Mouse (Mus musculus) midbrain, embryonic 12.5 days (tissue): ENCODE measurements around the gene B3gnt3. TPM values are rescaled to one million over a fixed set of nuclear protein-coding genes. Genes with fewer than 3 reads are reported as not detected.
A peak's percentile ranks its signal among the peaks of the same experiment; 100 is the strongest.

Experiments used
- ATAC-seq: fragments of 200-750 bp; cut with Nextera tagmentation; 2 replicates; pipeline ENCODE4 v1.8.0; 2017; ENCODE audit warnings: low read depth, moderate TSS enrichment, moderate library complexity; ENCODE audit not compliant: low FRiP score
- H3K27ac ChIP-seq: fragments of 300-500 bp; sonication (generic); replicated peaks from 2 replicates; pipeline ENCODE4 v1.5.1; 2016; ENCODE audit warnings: mild to moderate bottlenecking
- H3K27me3 ChIP-seq: fragments of 300-500 bp; sonication (generic); 2 replicates; pipeline ENCODE4 v1.6.1; 2016; ENCODE audit warnings: mild to moderate bottlenecking
- H3K36me3 ChIP-seq: fragments of 300-500 bp; sonication (generic); 2 replicates; pipeline ENCODE4 v1.6.1; 2016
- H3K4me1 ChIP-seq: fragments of 300-500 bp; sonication (generic); 2 replicates; pipeline ENCODE4 v1.6.1; 2016
- H3K4me2 ChIP-seq: fragments of 300-500 bp; sonication (generic); replicated peaks from 2 replicates; pipeline ENCODE4 v1.6.1; 2016; ENCODE audit warnings: mild to moderate bottlenecking, moderate library complexity
- H3K4me3 ChIP-seq: fragments of 300-500 bp; sonication (generic); 2 replicates; pipeline ENCODE4 v1.5.1; 2016; ENCODE audit warnings: mild to moderate bottlenecking
- H3K9ac ChIP-seq: fragments of 300-500 bp; sonication (generic); replicated peaks from 2 replicates; pipeline ENCODE4 v1.6.1; 2016; ENCODE audit warnings: mild to moderate bottlenecking, moderate library complexity
- H3K9me3 ChIP-seq: fragments of 300-500 bp; sonication (generic); 2 replicates; pipeline ENCODE4 v1.6.1; 2016; ENCODE audit warnings: mild to moderate bottlenecking
- WGBS: fragments of 180-500 bp; shearing (Covaris S2); methylation state at CpG from one replicate; pipeline ENCODE4 v1.1.7; 2016; 5-methylcytosine and 5-hydroxymethylcytosine counted together
- polyA plus RNA-seq: library from polyadenylated mRNA; unstranded; fragments of >200 nt; fragmentation: Nextera tagmentation; extraction: Ambion mirVana; gene quantifications from 2 replicates; pipeline ENCODE4 v1.2.1, GENCODE M21; 2016

The B3gnt3 gene
- polyA plus RNA-seq, 1 experiment from 2014 or later, result 0.66 TPM

DNA sequence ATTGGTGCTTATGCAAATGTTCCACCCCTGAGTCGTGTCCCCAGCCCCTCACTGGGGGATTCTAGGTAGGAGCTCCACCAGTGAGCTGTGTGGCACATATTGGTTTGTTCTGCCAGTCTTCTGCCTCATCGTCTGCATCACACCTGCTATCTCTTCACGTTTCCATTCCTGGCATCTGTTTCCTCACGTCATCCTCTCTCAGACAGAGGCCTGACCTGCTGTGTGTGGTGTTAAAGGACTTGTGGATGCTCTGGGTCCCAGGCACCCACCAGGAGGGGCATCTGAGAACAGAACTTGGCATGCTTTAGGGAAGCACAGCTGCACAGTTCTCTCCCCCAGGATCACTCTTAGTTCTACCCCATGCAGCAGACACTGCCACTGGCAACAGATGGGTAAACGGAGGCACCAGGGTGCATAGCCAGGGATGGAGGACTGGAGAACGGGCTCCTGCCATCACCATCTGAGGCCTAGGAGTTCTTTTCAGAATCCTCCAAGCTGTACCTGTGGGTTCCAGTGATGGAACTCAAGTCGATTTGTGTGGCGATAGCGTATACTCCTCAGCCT is 26.1 kb downstream of the B3gnt3 start:
- Histone ChIP-seq H3K9ac (0 out of 2 replicates have a peak overlapping the region, but pooled peaks have one; percentile 11), H3K27me3 (peaks cover 72% of the 10 kb centered on the region), H3K36me3 (no peaks in the 10 kb centered on the region), H3K9me3 (no peaks in the 10 kb centered on the region), H3K4me3 (no peak overlapping the region), H3K4me1 (peaks cover 18% of the 10 kb centered on the region), H3K27ac (no peak overlapping the region), H3K4me2 (peak overlapping the region; percentile 95)
- WGBS, result 30% methylated on average over 9 of the region's 9 CpGs
- ATAC-seq, result no peak

DNA sequence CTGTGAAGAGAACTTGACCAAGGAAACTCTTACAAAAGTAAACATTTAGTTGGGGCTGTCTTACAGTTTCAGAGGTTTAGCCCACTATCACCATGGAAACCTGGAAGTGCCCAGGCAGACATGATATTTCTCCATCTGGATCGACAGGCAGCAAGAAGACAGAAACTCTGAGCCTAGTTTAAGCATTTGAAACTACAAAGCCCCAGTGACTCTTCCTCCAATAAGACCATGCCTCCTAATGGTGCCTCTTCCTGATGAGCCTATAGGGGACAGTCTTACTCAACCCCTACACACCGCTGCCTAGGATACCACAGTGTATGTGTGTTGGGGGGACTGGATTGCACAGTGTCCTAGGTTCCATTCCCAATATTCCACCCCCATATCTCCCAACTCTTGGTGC is 27.5 kb downstream of the B3gnt3 start:
- Histone ChIP-seq H3K9me3 (no peaks in the 10 kb centered on the region), H3K27me3 (peaks cover 68% of the 10 kb centered on the region), H3K36me3 (no peaks in the 10 kb centered on the region), H3K4me2 (no peak overlapping the region), H3K27ac (no peak overlapping the region), H3K4me1 (peaks cover 15% of the 10 kb centered on the region), H3K4me3 (no peak overlapping the region), H3K9ac (no peak overlapping the region)
- no peak for ATAC-seq
- 81% methylated on average over 2 of the region's 2 CpGs for WGBS

DNA sequence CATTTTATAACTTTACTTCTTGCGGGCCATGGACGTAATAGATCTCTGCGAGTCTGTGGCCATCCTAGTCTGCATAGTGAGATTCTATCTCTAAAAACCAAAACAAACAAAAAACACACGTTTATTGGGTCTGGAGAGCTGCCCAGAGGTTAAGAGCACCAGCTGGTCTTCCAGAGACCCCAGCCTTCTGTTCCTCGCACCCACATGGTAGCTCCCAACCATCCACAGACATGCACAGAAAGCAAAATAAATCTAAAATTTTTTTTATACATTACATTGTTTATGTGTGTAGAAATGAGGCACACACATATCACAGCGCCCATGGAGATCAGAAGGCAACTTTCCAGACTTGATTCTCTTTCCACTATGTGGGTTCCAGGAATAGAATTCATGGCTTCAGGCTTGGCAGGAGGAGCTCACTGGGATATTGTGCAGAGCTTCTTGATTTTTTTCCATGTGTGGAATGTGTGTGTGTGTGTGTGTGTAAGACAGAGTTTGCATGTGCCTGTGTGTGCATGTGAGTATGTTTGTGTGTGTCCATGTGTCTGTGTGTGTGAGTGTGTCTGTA is 29.3 kb downstream of the B3gnt3 start:
- H3K4me2 ChIP-seq, result peak overlapping the region; percentile 92
- WGBS, result 67% methylated on average over 6 of the region's 6 CpGs
- peak overlapping the region; percentile 80 for H3K4me3 ChIP-seq
- H3K27ac ChIP-seq, result peak overlapping the region; percentile 82
- H3K9me3 ChIP-seq, result no peaks in the 10 kb centered on the region
- no peaks in the 10 kb centered on the region for H3K36me3 ChIP-seq
- H3K4me1 ChIP-seq, result peaks cover 30% of the 10 kb centered on the region
- peak overlapping the region; percentile 55; the same call in 1 of the 2 replicates for H3K9ac ChIP-seq
- H3K27me3 ChIP-seq, result peaks cover 67% of the 10 kb centered on the region
- no peak for ATAC-seq

DNA sequence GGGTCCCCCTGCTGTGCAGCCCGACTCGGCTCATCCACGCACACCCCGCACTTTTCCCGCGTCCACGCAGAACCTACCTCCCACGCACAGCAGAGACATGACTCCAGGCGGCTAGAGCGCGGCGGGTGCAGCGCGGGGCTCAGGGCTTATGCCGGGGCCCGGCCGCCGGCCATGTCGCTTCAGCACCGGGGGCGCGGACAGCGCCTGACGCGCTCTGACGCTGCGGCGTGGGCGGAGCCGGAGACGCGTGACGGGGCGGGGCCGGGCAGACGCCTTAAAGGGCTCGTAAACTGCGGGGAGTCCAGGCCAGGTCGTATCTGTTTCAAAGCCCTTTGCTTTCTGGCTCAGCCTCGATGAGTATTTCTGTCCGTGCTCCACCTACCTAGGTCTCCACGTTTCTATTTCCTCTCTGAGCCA is 30.0 kb downstream of the B3gnt3 start, which contains the start of gene Unc13a:
Gene Unc13a, minus strand, starts transcription at position 209 of the 417 bp plus-strand sequence.
- Histone ChIP-seq H3K4me2 (peak within 1 kb of the TSS; percentile 92), H3K27ac (peak within 1 kb of the TSS; percentile 82), H3K4me1 (peaks cover 36% of the 10 kb centered on the region), H3K36me3 (no peaks in the 10 kb centered on the region), H3K4me3 (peak within 1 kb of the TSS; percentile 80), H3K9me3 (no peaks in the 10 kb centered on the region), H3K27me3 (peaks cover 67% of the 10 kb centered on the region), H3K9ac (peak within 1 kb of the TSS; percentile 55)
- ATAC-seq, result peak; percentile 77
- under 1% methylated on average over 42 of the region's 42 CpGs for WGBS

DNA sequence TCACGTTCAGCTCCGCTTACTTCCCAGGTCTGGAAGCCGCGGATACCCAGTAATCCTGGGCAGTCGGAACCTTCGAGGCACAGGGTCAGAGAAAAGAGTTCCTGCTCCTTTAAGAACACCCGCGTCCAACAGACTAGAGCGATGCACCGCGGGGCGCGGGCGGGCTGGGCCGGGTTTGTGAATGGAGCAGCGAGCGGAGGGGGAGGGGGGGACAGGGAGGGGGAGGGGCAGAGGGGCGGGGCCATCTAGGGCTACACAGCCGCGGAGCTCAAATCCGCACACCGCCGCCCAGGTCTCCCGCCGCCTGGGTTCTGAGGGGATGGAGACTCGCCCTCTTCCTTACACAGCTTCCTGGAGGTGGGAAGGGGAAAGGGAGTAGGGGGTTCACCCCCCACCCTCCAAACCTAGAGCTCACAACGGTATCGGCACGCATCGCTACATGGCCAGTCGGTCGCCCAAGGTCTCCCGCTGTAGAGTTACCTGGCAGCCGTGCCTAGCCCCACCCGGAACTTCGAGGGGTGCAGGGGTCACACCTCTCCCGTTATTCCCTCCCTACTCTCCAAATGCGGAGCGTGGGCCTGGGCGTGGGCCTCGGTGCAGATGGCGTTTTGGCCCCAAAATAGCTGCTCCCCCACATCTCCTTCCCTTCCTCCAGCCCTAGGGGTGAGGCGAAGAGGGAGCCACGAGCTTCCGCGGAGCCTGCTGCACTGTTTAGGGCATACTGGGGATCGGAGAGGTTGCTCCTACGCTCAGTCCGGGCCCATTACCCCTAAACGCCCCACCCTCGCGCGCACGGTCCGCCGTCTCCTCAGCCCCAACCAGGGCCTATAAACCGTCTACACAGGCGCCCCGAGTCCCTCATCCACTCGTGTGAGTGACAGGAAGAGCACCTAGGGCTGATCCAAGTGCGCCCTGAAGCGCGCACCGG is 30.7 kb downstream of the B3gnt3 start:
- peak overlapping the region; percentile 80 for H3K4me3 ChIP-seq
- peaks cover 64% of the 10 kb centered on the region for H3K27me3 ChIP-seq

DNA sequence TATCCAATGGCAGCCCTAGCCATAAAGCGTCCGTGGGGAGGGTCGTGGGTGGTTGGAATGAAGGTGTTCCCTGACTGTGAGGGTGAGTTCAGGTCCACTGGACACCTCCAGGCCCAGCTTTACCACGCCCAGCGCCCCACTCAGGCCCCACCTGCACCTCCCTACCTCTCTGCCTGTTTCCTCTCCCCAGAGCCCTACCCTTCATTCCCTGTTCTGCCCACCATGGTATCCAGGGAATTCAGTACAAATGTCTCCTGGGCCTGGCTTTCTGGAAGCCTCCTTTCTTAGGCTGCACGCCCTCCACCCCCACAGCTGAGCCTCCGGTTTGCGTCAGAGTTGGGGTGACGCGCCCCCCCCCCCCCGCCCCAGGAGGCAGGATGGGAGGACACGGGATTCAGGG is 31.4 kb downstream of the B3gnt3 start:
- peak; percentile 2 for ATAC-seq
- peaks cover 57% of the 10 kb centered on the region for H3K27me3 ChIP-seq
- H3K4me3 ChIP-seq, result peak overlapping the region; percentile 80
- H3K4me2 ChIP-seq, result peak overlapping the region; percentile 92
- no peaks in the 10 kb centered on the region for H3K36me3 ChIP-seq
- no peaks in the 10 kb centered on the region for H3K9me3 ChIP-seq
- peaks cover 41% of the 10 kb centered on the region for H3K4me1 ChIP-seq
- H3K27ac ChIP-seq, result peak overlapping the region; percentile 65
- H3K9ac ChIP-seq, result peak overlapping the region; percentile 64
- WGBS, result 6% methylated on average over 12 of the region's 12 CpGs

More for the DNA sequence above, 30.7 kb downstream of the B3gnt3 start:
- WGBS, result under 1% methylated on average over 56 of the region's 64 CpGs
- Histone ChIP-seq H3K27ac (peak overlapping the region; percentile 82), H3K4me1 (peaks cover 34% of the 10 kb centered on the region), H3K9ac (peak overlapping the region; percentile 64), H3K9me3 (no peaks in the 10 kb centered on the region), H3K36me3 (no peaks in the 10 kb centered on the region), H3K4me2 (peak overlapping the region; percentile 92)
- ATAC-seq, result peak; percentile 50

DNA sequence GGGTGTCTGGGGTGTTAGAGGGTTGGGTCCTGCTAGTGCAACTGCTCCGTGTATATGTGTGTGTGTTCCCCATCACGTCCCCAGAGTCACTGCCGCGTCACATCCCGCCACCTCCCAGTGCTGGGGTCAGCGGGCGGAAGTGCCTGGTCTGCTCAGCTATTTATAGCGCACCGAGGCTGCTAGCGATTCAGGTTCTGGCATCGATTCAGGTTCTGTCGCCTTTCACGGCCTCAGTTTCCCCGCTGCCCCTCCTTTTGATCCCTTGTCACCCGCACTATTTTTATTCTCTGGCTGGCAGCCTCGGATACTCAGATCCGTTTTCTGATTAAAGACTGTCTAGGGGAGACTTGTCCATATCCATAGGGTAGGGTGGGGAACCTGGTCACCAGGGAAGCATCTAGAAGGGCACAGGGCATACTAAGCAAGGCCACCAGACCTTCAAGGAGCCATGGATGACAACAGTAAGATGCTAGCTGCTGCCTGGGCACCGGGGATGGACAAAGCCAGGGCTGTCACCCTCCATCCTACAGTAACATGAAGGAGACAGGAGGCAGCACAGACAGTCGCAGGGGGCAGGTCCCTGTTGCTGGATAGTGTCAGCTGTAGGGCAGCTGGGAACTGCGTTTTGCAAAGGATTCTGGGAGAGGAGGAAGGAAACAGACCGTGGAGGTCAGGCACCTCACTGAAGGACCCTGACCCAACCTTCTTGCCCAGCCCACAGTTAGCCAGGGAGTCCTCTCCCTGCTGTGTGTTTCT is 33.2 kb downstream of the B3gnt3 start:
- H3K9me3 ChIP-seq, result no peaks in the 10 kb centered on the region
- H3K4me2 ChIP-seq, result peak overlapping the region; percentile 32
- peaks cover 66% of the 10 kb centered on the region for H3K27me3 ChIP-seq
- 0 out of 2 replicates have a peak overlapping the region, but pooled peaks have one; percentile 0 for H3K9ac ChIP-seq
- H3K4me3 ChIP-seq, result peak overlapping the region; percentile 13; the same call in 1 of the 2 replicates
- no peak for ATAC-seq
- 5% methylated on average over 21 of the region's 21 CpGs for WGBS
- peak overlapping the region; percentile 0; the same call in 1 of the 2 replicates for H3K27ac ChIP-seq
- H3K36me3 ChIP-seq, result no peaks in the 10 kb centered on the region
- H3K4me1 ChIP-seq, result peaks cover 45% of the 10 kb centered on the region

DNA sequence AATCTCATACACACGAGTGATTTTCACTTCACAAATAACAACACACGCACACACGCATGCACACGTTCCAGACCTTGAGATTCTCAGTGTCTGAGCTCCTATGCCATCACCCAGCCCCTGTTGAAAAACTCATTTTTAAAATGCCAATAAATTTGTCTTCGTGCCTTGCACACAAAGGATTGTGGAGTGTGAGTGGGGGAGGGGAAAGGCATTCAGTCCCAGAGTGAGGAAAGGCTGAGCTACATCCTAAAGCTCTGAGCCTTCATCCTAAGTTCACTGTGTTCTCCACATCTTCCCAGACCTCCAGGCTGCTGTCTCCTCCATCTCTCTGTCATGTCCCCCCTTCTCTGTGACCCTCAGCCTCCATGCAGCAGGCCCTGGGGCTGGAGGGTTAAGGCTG is 34.3 kb downstream of the B3gnt3 start:
- no peak for ATAC-seq
- Histone ChIP-seq H3K9me3 (no peaks in the 10 kb centered on the region), H3K4me1 (peaks cover 45% of the 10 kb centered on the region), H3K27me3 (peaks cover 66% of the 10 kb centered on the region), H3K9ac (peak overlapping the region; percentile 31), H3K4me3 (no peak overlapping the region), H3K27ac (peak overlapping the region; percentile 56), H3K4me2 (no peak overlapping the region), H3K36me3 (no peaks in the 10 kb centered on the region)
- 45% methylated on average over 5 of the region's 5 CpGs for WGBS

DNA sequence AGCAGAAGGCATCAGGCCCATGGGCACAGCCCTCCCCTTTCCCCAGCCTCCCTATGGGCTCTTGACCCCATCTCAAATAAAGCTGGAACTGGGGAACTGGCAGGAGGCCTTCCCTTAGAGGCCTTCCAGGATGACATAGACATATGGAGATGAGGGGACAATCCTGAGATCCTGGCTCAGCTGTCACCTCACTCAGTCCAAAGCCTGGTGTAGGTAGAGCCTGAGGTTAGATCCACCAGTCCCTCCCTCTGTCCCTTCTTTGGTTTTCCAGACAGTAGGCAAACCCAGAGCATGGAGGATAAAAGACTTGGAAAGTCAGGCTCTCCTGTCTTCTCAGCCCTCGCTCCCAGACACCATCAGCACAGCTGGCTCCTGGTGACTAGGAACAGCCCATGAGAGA is 34.7 kb downstream of the B3gnt3 start:
- Histone ChIP-seq H3K36me3 (no peaks in the 10 kb centered on the region), H3K27me3 (peaks cover 70% of the 10 kb centered on the region), H3K4me2 (no peak overlapping the region), H3K9me3 (no peaks in the 10 kb centered on the region), H3K27ac (peak overlapping the region; percentile 49; the same call in 1 of the 2 replicates), H3K4me1 (peaks cover 41% of the 10 kb centered on the region), H3K4me3 (no peak overlapping the region), H3K9ac (no peak overlapping the region; the same call in 1 of the 2 replicates)
- WGBS, result 33% methylated on average over 1 of the region's 1 CpGs
- ATAC-seq, result no peak

DNA sequence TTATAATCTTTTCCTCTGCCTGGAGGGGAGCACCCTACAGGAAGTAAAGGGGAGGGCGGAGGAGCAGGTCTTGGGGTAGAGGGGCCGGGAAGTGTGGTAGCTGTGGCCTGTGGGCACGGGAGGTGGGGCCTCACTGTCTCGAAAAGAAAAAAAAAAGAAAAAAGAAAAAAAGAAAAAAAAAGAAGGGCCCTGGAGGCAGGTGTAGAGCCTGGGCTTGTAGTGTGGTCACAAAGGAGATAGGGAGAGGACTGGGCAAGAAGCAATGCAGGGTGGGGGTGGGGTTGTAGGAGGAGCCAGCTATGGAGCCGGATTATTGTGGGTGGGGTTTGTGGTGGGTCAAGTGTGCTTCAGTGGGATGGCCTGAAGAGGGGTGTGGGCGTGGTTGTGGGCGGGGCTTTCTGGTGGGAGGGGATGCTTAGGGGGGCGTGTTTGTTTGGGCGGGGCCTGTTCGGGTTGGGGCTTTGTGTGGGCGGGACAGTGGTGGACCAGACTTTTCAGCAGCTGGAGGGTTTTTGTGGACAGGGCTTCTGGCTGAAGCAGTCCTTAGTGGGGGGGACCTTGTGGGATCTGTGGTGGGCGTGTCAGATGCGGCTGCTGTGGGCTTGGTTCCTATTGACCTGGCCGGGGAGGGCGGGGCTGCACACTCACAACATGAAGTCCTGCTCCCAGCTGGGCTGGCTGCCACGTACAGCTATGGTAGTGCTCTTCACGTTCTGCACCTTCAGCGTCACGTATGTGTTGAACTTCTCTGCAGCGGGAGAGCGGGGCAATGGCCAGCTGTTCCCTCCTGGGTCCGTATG is 36.1 kb downstream of the B3gnt3 start:
- ATAC-seq, result peak; percentile 62
- Histone ChIP-seq H3K4me3 (peak overlapping the region; percentile 21; the same call in 1 of the 2 replicates), H3K27me3 (peaks cover 81% of the 10 kb centered on the region), H3K9ac (no peak overlapping the region), H3K9me3 (no peaks in the 10 kb centered on the region), H3K4me2 (peak overlapping the region; percentile 42), H3K36me3 (no peaks in the 10 kb centered on the region), H3K4me1 (peaks cover 40% of the 10 kb centered on the region), H3K27ac (0 out of 2 replicates have a peak overlapping the region, but pooled peaks have one; percentile 20)
- WGBS, result 2% methylated on average over 21 of the region's 22 CpGs
